Mouse (Mus musculus) liver, adult 2 months (tissue): ENCODE measurements around the gene Iqck. TPM values are rescaled to one million over a fixed set of nuclear protein-coding genes. Genes with fewer than 3 reads are reported as not detected.

ENCODE experiments used
- DNase-seq: peaks from one replicate; pipeline ENCODE4 v3.0.0-alpha.2; 2011; ENCODE audit warnings: low read depth, low spot score; ENCODE audit errors: extremely low read depth
- H3K27ac ChIP-seq: fragments of 200-500 bp; replicated peaks from 2 replicates; pipeline ENCODE4 v1.5.1; 2012; ENCODE audit warnings: low read depth, mild to moderate bottlenecking, control low read depth, inconsistent platforms, low read length; ENCODE audit not compliant: insufficient read depth
- H3K27me3 ChIP-seq: fragments of 200-500 bp; 2 replicates; pipeline ENCODE4 v1.6.1; 2012; ENCODE audit warnings: mild to moderate bottlenecking, moderate library complexity, low read length, inconsistent platforms; ENCODE audit not compliant: control insufficient read depth, insufficient read depth
- H3K36me3 ChIP-seq: fragments of 200-500 bp; 2 replicates; pipeline ENCODE4 v1.6.1; 2012; ENCODE audit warnings: low read length, inconsistent platforms; ENCODE audit not compliant: control insufficient read depth, insufficient read depth
- H3K4me1 ChIP-seq: fragments of 200-500 bp; 2 replicates; pipeline ENCODE4 v1.6.1; 2011; ENCODE audit warnings: low read length; ENCODE audit not compliant: control insufficient read depth, insufficient read depth
- H3K4me3 ChIP-seq: fragments of 200-500 bp; 2 replicates; pipeline ENCODE4 v1.5.1; 2011; ENCODE audit warnings: low read depth, mild to moderate bottlenecking, control low read depth, low read length, moderate library complexity; ENCODE audit not compliant: insufficient read depth
- H3K79me2 ChIP-seq: fragments of 200-500 bp; 2 replicates; pipeline ENCODE4 v1.6.1; 2012; ENCODE audit warnings: inconsistent platforms, mild to moderate bottlenecking, low read length, moderate library complexity; ENCODE audit not compliant: control insufficient read depth, insufficient read depth
- H3K9ac ChIP-seq: fragments of 200-500 bp; 2 replicates; pipeline ENCODE4 v1.6.1; 2012; ENCODE audit warnings: low read depth, mild to moderate bottlenecking, control low read depth, inconsistent platforms, low read length
- CTCF ChIP-seq: fragments of 200-500 bp; IDR thresholded peaks from 2 replicates; pipeline ENCODE4 v1.5.1; 2011; ENCODE audit warnings: low read depth, low read length, control low read depth
- POLR2A ChIP-seq: fragments of 200-500 bp; IDR thresholded peaks from 2 replicates; pipeline ENCODE4 v1.6.1; 2011; ENCODE audit warnings: low read length, control low read depth; ENCODE audit not compliant: insufficient read depth; ENCODE audit errors: extremely low read depth
- WGBS: fragments of 180-500 bp; shearing (Covaris S2); methylation state at CpG from one replicate; pipeline ENCODE4 v1.1.7; 2018; 5-methylcytosine and 5-hydroxymethylcytosine counted together
- polyA plus RNA-seq: library from polyadenylated mRNA; depleted of rRNA; stranded (reverse); fragments of >200 nt; gene quantifications from 2 replicates; pipeline ENCODE4 v1.2.3, GENCODE M21; 2012
- total RNA-seq: library from RNA; depleted of rRNA; stranded (reverse); fragments of >200 nt; gene quantifications from 2 replicates; pipeline ENCODE4 v1.2.3, GENCODE M21; 2014

Gene Iqck
- total and polyA plus RNA-seq, 2 experiments = 0.07 to 0.09 TPM

DNA sequence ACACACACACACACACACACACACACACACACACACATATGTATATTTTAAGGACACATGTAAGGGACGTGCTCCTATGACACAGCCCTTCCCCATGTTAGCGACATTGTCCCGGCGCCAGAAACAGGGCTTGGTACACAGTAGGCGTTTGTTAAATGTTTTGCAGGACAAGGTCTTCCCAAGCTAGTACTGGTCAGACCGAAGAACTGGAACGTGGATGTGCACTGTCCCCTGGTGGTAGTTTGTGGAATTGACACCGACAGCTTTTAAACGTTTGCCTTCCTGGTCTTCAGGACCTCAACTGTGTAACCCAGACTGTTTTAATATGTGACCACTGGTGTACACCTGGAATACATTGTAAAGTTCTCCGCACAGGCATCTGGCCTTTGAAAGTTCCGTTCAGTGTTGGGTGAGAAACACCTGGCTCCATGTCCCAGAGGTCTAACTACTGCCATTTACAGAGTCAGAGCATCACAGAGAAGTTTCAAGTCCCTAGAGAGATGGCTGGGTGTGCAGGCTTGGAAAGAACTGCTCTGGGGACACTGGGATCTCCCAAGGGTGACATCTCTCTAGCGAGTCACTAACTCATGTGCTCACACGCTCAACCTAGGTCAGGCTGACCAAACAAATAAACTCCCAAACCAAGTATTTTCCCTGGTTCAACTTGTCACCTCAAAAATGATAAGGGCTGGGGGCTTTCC lies 140.7 kb downstream of the Iqck start:
- no peaks in the 10 kb centered on the region for H3K36me3 ChIP-seq
- no peak for TF ChIP-seq POLR2A
- peak; percentile 88 for TF ChIP-seq CTCF
- peaks cover 15% of the 10 kb centered on the region for H3K27me3 ChIP-seq
- H3K79me2 ChIP-seq = no peaks in the 10 kb centered on the region
- peaks cover 3% of the 10 kb centered on the region; the same call in 1 of the 2 replicates for H3K4me1 ChIP-seq
- no peak overlapping the region for H3K9ac ChIP-seq
- H3K4me3 ChIP-seq = no peak overlapping the region
- H3K27ac ChIP-seq = no peak overlapping the region
- DNase-seq = peak; percentile 64
- 8% methylated on average over 13 of the region's 13 CpGs for WGBS

DNA sequence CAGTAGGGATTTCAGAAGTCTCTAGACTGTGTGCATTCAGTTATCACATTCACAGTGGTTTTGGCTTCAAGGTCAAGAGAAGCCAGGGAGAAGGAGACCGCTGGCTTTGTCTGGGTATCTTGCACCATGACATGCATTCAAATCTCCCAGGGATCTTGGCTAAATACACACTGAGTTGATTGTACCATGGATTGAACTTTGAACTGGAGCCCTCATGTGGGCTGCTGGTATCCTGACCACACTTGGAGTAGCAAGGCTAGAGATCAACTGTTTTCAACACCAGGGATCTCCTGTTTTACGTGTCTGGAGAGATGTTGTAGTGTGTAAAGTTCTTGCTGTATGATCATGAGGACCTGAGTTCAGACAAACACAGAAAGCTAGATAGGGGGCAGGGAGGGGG lies 144.3 kb downstream of the Iqck start:
- no peak overlapping the region for H3K27ac ChIP-seq
- no peaks in the 10 kb centered on the region for H3K36me3 ChIP-seq
- H3K79me2 ChIP-seq = no peaks in the 10 kb centered on the region
- 43% methylated on average over 2 of the region's 2 CpGs for WGBS
- no peaks in the 10 kb centered on the region for H3K4me1 ChIP-seq
- H3K4me3 ChIP-seq = no peak overlapping the region
- H3K27me3 ChIP-seq = 0 out of 2 replicates have a peak, but pooled peaks cover 2% of the 10 kb centered on the region
- DNase-seq = no peak
- no peak overlapping the region for H3K9ac ChIP-seq
- no peak for TF ChIP-seq CTCF
- no peak for TF ChIP-seq POLR2A

DNA sequence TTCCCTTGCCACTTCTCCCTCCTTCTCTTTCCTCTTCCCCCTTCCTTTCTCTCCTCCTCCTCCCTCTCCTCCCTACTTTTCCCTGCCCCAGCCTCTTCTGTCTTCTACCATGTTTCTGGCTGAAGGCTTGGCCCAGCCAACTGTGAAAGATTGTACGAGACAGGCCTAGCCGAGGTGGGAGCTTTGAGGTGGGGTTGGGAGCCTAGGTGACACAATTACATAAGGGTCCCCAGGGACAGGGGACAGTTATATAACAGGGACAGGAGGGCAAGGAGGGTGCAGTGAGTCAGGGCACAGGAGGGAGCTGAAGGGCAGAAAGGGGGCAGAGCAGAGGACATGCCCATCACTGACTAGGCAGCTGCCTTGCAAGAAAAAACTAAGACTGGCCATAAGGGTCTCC lies 146.4 kb downstream of the Iqck start:
- Histone ChIP-seq H3K9ac (no peak overlapping the region), H3K4me3 (no peak overlapping the region), H3K36me3 (no peaks in the 10 kb centered on the region), H3K27ac (no peak overlapping the region), H3K27me3 (no peaks in the 10 kb centered on the region), H3K4me1 (no peaks in the 10 kb centered on the region), H3K79me2 (no peaks in the 10 kb centered on the region)
- no peak for DNase-seq
- WGBS = 85% methylated on average over 2 of the region's 2 CpGs
- TF ChIP-seq POLR2A (no peak), CTCF (no peak)

DNA sequence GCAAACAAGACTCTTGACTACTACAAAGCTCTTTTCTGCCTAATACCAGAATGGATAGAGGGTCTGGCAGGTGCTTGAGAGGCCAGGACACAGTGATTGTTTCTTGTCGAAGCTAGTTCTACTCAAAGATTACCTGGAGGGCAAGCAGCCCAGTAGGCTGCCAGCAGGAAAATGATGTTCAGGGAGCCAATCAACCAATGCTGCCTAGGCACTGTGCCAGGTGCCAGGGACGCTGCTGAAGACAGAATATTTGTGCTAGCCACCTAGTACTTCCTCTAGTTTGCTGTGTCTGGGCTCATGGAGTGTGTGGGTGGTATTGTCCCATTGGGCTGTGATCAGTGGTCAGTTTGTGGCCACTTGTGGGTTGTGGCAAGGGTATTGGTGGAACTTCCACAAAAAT lies 146.9 kb downstream of the Iqck start:
- Histone ChIP-seq H3K9ac (no peak overlapping the region), H3K4me1 (no peaks in the 10 kb centered on the region), H3K79me2 (no peaks in the 10 kb centered on the region), H3K27ac (no peak overlapping the region), H3K27me3 (no peaks in the 10 kb centered on the region), H3K4me3 (no peak overlapping the region), H3K36me3 (no peaks in the 10 kb centered on the region)
- TF ChIP-seq CTCF = no peak
- no peak for TF ChIP-seq POLR2A
- WGBS = 40% methylated on average over 2 of the region's 2 CpGs
- no peak for DNase-seq

DNA sequence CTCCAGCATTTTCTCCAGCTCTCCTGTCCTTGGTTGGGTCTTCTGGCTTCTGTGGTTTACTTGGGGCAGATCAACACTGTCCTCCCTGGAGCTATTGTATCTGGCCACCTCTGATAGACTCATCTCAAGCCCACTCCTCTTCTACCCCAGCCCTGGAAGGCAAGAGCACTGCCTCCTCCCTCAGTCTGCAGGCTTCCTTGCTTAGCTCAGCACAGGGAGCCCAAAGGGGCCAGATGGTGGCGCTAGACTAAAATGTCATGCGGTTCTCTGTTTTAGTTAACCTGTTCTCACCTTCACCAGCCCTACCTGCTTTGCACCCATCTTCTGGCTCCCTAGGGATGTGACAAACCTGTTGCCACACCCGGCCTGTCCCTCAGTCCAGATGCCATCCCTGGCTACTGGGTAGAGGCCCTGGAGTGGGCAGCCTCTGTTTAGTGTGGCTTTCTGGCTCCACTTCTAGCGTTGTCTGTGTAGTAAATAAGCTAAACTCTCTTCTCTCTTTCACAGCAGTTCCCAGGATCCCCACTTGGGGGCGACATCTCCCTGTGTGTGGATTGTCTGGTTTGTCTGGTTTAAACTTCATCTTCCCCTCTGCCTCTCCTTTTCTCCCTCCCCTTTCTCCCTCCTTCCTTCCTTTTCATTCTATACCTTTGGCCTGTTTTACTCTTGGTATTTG lies 155.4 kb downstream of the Iqck start:
- Histone ChIP-seq H3K27me3 (no peaks in the 10 kb centered on the region), H3K36me3 (no peaks in the 10 kb centered on the region), H3K4me3 (no peak overlapping the region), H3K4me1 (no peaks in the 10 kb centered on the region), H3K27ac (no peak overlapping the region), H3K9ac (no peak overlapping the region), H3K79me2 (no peaks in the 10 kb centered on the region)
- no peak for TF ChIP-seq POLR2A
- TF ChIP-seq CTCF = peak; percentile 59; the same call in 1 of the 2 replicates
- 17% methylated on average over 5 of the region's 5 CpGs for WGBS
- peak; percentile 18 for DNase-seq

DNA sequence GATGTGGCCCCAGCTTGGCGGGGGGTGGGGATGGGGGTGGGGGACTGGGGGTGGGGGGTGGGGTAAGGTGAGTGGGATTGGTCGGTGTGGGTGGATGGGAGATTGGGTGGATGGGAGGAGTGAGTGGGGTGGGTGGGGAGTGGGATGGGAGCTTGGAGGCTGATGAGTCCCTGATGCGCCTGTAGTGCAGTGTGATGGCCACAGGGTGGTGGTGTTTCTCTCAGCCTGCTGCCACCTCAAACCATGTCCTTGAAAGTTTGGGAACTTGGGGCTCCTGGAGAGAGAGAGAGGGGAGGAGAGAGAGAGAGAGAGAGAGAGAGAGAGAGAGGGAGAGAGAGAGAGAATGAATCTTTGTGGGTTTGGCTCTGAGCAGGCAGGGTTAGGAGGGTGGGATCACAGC lies 160.2 kb downstream of the Iqck start:
- 8% methylated on average over 3 of the region's 3 CpGs for WGBS
- H3K27ac ChIP-seq = no peak overlapping the region
- no peaks in the 10 kb centered on the region for H3K4me1 ChIP-seq
- H3K27me3 ChIP-seq = no peaks in the 10 kb centered on the region
- TF ChIP-seq CTCF = peak; percentile 80
- no peak for TF ChIP-seq POLR2A
- no peak overlapping the region for H3K4me3 ChIP-seq
- no peak overlapping the region for H3K9ac ChIP-seq
- no peak for DNase-seq
- no peaks in the 10 kb centered on the region for H3K79me2 ChIP-seq
- no peaks in the 10 kb centered on the region for H3K36me3 ChIP-seq
